Mouse (Mus musculus): ENCODE data around the gene Uap1.

DNA sequence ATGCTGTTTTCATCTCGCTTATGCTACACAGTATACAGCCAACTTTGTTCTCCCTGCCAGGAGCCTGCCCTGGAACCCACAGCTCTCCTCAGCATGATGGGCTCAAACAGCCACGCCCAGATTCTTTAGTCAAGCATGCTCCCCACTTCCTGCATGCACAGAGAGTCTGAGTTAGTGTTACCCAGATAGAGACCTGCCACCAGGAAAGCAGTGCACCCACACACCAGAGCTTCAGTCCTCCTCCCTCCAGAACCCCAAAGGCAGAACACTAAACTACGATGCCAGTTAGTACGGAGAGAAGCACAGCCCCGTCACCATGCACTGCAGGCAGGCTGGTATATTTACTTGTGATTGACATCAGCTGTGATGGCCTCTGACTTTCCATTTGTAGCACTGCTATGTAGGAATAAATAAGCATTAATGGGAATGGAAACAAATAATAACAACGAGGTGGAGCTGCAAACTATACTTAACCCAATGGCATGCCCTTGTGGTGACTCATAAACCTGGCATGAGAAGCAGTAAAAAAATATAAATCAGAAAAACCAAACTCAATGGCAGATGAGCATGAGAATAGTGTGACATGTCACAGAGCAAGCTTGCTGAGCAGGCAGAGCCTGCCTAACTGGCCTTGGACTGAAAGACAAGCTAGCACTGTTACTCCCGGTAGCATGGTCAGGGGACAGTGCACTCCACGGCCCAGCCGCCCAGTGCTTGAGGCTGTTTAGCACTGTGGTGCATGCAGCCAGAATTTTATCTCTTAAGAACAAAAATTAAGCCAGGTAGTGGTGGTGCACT lies 26.9 kb downstream of the Uap1 start:
- TF ChIP-seq CTCF (IDR thresholded peaks at IDR 0.05): no peak
- no peak for TF ChIP-seq EP300 (IDR thresholded peaks at IDR 0.05)

Measured in lung, postnatal 0 days (tissue).